Mouse (Mus musculus) adrenal gland, postnatal 4 days (tissue): ENCODE data around the gene Rnf128. TPM values are rescaled to one million over a fixed set of nuclear protein-coding genes. Genes with fewer than 3 reads are reported as not detected.

Experiments
- DNase-seq, 2 experiments: peaks; one replicate each; pipeline ENCODE4 v3.0.0; 2021 to 2022; ENCODE audit warnings: low spot score in 2 of 2, mixed read lengths in 2 of 2
- total RNA-seq, 2 experiments: library from RNA; stranded (reverse); gene quantifications; 2 replicates each; pipeline ENCODE4 v1.2.3; 2021

Gene Rnf128
- total RNA-seq, 2 experiments from 2014 or later, result 22.7 to 26.2 TPM

DNA sequence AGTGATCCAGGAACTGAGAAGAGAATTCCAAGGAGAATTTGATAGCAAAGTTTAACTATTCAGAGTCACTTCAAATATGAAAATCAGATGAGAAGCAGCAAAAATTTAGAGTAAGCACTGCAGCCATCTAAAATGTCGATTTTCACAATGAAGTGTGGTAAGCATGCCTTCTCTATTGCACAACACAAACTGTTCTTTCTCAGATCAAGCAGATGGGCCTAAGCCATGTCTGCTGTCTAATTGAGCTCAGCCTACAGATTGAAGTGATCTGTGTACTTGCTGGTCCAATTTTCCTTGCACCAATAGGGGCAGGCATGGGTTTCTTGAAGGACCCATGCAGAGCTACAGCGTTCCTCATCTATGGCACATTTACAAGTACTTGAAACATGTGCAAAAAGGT lies 51.6 kb downstream of the Rnf128 start:
- DNase-seq, result no peak

DNA sequence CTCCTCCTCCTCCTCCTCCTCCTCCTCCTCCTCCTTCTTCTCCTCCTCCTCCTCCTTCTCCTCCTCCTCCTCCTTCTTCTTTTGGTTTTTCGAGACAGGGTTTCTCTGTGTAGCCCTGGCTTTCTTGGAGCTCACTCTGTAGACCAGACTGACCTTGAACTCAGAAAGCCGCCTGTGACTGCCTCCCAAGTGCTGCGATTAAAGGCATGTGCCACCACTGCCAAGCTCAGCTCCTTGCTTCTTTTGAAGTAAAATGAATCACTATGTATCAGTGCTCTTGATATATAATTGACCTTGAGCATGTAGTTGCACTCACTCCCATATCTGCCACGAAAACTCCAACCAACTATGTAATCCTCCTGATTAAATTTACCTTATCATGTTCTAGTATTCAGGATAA lies 59.0 kb downstream of the Rnf128 start:
- DNase-seq, result no peak

DNA sequence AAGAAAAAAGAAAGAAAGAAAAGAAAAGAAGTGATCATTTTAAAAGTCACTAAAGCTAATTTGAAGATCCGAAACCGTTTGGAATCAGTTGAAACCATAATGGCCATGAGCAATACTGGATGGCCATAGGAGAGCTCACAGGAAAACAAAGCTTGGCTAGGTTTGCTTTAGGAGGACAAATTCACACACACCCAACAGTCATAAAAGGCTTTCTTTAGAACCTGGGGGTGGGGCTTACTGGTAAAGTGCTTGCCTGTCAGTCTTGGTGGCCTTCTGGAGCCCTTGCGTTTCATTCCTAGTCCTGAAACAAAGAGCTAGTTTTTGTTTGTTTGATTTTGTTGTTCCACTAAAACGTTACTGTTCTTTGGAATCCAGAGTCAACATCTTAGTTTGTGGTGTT lies 71.6 kb downstream of the Rnf128 start:
- DNase-seq, result no peak

DNA sequence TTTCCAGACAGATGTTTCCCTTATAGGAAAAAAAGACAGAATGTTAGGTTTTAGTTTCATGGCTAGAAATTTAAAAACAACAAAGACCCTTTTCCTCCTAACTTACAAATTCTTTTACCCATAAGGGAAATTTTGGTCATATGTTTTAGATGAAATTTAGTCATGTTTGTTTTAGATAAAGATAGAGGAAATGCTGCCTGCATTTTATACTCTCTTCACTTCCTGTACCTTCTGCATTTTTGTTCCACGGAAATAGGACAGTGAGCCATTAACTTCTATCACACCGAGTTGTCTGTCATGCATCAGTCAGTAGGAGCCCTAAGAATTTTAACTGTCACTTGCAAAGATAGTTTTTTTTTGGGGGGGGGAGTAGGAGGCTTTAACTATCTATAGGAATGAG lies 76.6 kb downstream of the Rnf128 start:
- no peak for DNase-seq

DNA sequence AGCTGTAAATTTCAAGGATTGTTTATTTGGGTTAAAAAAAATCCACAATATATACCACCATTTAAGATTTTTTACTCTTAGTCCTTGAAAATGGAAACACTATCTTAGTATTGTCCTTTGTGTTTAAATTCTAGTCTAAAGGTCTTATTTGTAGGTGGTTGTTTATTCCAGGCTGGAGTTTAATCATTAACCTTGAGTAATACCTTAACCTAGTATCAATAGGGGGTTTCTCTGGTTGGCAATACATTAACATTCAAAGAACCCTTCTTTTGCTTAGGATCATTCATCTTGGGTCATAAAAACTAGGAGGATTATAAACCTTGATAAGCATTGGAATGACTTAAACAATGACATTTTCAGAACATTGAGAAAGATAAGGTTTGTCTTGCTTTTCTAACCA lies 77.3 kb downstream of the Rnf128 start:
- DNase-seq, result no peak

DNA sequence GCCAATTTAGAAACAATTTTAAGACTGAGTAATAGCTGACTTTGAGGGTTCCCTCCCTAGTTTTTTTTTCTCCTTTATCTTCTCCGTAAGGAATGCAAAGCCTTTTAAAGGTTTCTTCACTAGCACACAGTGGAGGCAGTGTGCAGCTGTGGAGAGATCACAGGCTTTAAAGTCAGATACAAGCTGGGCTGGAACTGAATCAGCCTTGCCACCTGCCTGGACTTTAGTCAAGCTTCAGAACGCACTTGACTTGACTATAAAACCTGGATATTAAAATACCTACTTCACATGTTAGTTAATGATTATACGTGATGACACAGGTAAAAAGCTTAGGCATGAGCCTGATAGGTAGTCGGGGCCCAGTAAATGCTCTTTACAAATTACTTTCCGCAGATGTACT lies 89.1 kb downstream of the Rnf128 start:
- no peak for DNase-seq

DNA sequence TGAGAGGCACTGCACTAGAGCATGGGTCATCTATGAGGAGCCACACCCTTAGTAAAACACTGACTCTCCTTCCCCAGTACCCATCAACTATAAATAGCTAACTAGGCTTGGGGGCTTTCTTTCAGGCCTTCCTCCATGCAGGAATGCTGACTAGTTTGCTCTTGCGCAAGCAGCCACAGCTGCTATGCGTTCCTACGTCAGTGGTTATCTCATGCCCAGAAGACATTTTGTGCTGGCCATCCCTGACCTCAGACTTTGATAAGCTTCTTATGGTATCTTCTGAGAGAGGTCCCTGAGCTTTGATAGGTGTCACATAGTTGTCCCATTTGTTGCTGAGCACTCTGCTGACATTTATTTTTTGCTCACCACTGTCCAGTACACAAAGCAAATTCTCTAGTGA lies 90.2 kb downstream of the Rnf128 start:
- DNase-seq, result no peak

DNA sequence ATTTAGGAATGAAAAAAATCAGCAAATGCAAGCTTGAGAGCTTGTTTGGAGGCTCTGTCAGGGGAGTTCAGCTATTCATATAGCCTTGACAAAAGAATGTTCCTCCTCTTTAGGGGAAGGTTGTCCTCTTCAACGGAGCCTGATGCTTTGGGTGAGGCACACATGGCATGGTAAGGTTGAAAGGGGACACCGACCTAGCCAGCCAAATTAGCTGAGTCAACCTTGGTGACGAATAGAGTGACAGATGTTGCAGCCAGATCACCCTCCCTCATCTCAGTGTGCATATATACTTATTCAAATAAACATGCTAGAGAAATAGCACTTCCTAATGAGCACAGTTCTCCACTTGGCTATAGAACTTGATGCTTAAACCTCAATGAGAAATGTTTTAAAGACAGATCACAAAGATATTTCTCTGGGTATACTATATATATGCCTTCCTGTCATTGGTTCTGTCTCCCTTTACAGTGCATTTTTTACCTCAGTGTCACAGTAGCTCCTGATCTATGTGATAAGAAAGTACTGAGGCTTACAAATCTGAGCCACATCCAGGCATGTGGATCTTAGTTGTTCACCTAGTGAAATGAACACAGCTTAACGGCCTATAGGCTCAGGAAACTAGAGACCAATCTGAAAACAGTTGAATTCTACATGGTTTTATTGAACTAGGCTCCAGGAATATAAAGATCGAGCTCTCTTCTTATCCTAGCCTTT lies 91.4 kb downstream of the Rnf128 start:
- no peak for DNase-seq

DNA sequence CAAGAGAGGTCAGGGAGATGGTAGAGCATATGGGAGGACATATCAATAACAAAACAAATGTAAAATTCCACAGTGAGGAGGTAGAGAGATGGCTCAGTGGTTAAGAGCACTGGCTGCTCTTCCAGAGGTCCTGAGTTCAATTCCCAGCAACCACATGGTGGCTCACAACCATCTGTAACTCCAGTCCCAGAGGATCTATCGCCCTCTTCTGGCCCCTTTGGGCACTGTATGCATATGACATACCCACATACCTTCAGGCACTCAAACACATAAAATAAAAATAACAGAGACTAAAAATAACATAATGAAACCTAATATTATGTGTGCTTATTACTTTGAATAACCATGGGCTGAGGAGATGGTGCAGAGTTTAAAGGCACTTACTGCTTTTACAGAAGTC lies 99.0 kb downstream of the Rnf128 start:
- DNase-seq, result no peak

DNA sequence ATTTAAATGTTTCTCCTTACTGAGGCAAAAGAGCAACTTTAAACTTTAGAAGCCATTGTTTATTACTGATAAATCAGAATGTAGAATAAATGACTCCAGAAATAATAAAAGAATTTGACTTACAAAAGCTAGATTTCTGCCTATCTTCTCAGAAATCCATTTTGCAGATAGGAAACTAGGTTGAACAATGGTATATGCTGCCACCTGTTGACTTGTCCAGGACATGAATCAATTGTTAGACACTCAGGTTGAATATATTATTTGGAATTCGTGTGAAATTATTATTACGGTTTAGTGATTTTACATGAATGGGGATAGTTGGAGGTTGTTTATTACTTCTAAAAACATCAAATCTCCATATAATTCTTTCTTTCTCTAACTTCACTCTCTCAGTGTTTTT lies 102.7 kb downstream of the Rnf128 start:
- no peak for DNase-seq

DNA sequence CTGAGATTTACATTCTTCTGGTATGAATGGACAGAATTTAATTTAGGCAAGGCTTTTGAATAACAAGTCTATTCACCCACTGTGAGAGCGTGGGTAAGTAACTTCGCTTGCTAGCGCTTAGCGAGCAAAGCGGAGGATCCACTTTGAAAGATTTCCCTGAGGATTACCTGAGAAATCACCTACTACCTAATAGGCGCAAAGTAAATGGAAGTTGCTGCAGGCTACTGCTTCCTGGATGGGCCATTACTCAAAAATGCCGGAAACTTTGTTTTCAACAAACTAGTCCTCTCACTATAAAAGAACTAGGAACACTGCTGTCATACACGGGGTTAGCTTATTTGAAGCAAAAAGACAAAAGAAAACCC lies 121.3 kb downstream of the Rnf128 start:
- no peak for DNase-seq

DNA sequence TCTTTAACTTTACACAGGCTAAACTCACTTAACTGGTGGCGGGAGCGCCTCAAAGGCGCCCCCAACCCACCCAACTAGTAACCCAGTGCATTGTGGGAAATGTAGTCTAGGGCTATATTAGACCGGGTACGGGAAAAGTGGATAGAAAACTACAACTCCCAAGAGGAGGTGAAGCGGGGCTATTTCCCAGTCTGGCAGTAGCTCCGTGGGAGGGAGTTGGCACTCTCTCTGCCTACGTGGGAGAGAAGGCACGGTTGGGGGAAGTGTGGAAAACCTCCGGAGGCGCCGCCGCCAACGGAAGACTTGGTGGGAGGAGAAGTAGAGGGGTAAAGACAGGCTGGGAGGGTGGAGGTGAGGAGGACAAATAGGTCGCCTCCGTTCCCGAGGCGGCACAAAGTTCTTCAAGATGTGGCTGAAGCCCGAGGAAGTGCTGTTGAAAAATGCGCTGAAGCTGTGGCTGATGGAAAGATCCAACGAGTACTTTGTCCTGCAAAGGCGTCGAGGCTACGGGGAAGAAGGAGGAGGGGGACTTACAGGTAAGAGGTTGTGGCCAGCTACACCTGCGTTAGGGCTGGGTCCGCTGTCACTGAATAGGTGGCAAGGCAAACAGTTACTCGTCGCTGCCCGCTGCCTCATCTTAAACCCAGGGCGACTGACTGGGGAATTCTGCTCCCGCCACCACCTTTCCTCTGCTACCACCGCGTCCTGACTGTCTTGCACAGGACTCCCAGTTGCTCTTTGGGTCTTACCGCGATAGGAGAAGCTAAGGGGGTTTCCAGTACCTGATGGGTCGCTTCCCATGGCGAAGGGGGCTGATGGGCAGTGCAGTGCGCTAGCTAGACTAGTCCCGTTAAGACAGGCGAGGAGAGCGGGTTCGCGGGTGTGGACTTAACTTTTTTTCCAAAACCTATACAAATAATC lies 121.9 kb downstream of the Rnf128 start, which contains the start of gene Tbc1d8b:
Tbc1d8b (plus strand) TSS at position 222 of the 921 bp plus-strand sequence.
- DNase-seq, result peak; percentile 8 to 31

DNA sequence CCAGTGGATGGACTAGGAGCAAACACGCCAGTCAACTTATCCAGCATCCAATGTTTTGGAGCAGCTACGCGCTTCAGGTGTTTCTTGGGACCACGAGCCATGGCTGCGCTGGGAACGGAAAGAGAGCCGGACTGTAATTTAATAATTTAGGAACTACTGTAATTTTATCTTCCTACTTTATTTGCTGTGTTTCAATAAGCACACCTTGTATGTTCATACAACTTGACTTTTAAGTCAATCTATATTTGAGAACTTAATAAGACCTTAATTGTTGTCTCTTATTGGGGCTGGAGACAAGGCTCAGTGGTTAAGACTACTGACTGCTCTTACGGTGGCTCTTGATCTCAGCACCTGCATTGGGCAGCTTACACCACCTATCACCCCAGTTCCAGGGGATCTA lies 151.3 kb downstream of the Rnf128 start, which contains the start of gene Gm15013:
Gm15013 (minus strand) TSS at position 101 of the 400 bp plus-strand sequence.
- no peak for DNase-seq

DNA sequence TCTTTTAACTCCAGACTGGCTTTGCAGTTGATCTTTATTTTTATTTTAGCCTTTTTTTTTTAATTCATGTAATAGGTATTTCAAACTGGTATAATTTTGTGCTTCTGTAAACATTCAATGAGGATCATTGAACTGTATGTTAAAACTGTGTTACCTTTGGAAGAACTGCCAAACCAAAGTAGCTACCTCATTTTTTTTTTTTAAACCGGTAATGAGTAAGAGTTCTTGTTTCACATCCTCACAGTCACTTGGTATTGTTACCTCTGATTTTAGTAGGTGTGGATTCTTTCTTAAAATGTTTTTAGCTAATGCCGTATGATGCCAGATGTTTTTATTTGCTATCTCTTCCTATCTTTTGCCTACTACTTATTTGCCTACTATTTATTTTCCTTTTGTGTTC lies 159.2 kb downstream of the Rnf128 start:
- DNase-seq, result no peak

Other genes starting within 250 kb of the Rnf128 start
- not detected for gene Trap1a, start 229.6 kb upstream of the Rnf128 start, total RNA-seq
- 1 to 10 TPM in 1 of 2 experiments, under 1 TPM in 1; 0.98 to 1.2 TPM for gene D330045A20Rik, start 82.9 kb upstream of the Rnf128 start, total RNA-seq
- gene Tbc1d8b, start 121.7 kb downstream of the Rnf128 start, total RNA-seq, result 1 to 10 TPM; 7.8 to 7.9 TPM
- not detected for gene Gm15013, start 151.2 kb downstream of the Rnf128 start, total RNA-seq
- under 1 TPM in 1 of 2 experiments, not detected in 1; 0.40 TPM for gene Ripply1, start 219.0 kb downstream of the Rnf128 start, total RNA-seq
- gene Cldn2, start 237.5 kb downstream of the Rnf128 start, total RNA-seq, result 10 to 100 TPM in 1 of 2 experiments, 1 to 10 TPM in 1; 2.6 to 16.2 TPM